Mouse (Mus musculus): ENCODE results near the gene Capn1. TPM values are rescaled to one million over a fixed set of nuclear protein-coding genes. Genes with fewer than 3 reads are reported as not detected.
A peak's percentile ranks its signal among the peaks of the same experiment; 100 is the strongest.

Gene Capn1
- polyA plus RNA-seq, 1 experiment: 110 TPM

DNA sequence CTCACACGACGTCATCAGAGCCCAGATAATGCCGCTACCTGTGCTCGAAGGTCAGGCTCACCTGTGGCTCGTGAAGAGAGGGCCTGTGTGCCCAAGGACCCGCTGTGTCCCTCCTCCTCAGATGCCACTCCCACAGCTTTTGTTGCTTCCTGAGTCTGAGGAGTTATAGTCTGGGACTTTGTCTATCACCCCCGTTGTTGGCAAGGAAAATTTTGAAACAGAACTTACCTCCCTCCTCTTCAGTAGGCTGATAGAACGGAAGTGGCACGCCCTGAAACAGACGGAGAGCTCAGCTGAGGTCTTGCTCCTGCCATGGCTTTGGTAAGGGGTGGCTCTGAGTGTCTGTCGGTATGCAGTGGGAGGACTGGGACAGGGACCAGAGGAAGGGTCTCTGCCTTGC lies 65.5 kb downstream of the Capn1 start:
- H3K4me2 ChIP-seq (ENCODE audit: low read depth): no peak overlapping the region
- H3K79me2 ChIP-seq (ENCODE audit: control insufficient read depth, insufficient read depth): no peaks in the 10 kb centered on the region
- no peak overlapping the region for H3ac ChIP-seq (ENCODE audit: control insufficient read depth, insufficient read length)
- H3K4me3 ChIP-seq: no peak overlapping the region
- H3K36me3 ChIP-seq (ENCODE audit: control insufficient read depth, insufficient read depth): peaks cover 3% of the 10 kb centered on the region
- H3K27me3 ChIP-seq (ENCODE audit: control insufficient read depth, insufficient read depth, insufficient read length): no peaks in the 10 kb centered on the region
- no peak for TF ChIP-seq POLR2AphosphoS2 (IDR thresholded peaks at IDR 0.05; ENCODE audit: insufficient read length, low read depth)
- TF ChIP-seq TCF12 (IDR thresholded peaks at IDR 0.05; ENCODE audit: insufficient read depth, poor library complexity, severe bottlenecking): no peak
- TF ChIP-seq CEBPB (IDR thresholded peaks at IDR 0.05; ENCODE audit: insufficient read depth, poor library complexity, severe bottlenecking): no peak
- TF ChIP-seq SRF (IDR thresholded peaks at IDR 0.05; ENCODE audit: control insufficient read depth, insufficient read length, low read depth): no peak
- TF ChIP-seq MAX (IDR thresholded peaks at IDR 0.05; ENCODE audit: low read depth): no peak

DNA sequence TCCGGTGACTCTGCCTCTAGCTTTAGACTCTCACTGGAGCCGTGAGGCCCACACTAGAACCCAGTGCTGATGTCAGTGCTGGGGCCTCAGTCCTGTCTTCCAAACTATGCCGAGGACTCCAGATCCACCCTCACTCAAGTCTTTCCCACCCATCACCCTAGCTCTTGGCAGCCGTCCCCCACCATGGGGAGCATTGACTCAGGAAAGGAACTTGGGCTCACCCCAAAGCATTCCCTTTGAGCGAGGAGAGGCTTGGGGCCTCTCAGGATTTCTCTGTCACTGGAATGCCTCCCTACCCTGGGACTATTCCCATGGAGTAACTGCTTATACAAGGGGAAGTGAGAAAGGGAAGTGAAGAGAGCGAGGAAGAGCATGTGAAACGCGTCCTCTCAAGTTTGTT lies 69.8 kb downstream of the Capn1 start:
- H3K27me3 ChIP-seq (ENCODE audit: control insufficient read depth, insufficient read depth, insufficient read length): no peaks in the 10 kb centered on the region
- no peak overlapping the region for H3K4me3 ChIP-seq
- peak overlapping the region; percentile 83 for H3K4me2 ChIP-seq (ENCODE audit: low read depth)
- H3K79me2 ChIP-seq (ENCODE audit: control insufficient read depth, insufficient read depth): no peaks in the 10 kb centered on the region
- peaks cover 3% of the 10 kb centered on the region for H3K36me3 ChIP-seq (ENCODE audit: control insufficient read depth, insufficient read depth)
- TF ChIP-seq E2F4 (IDR thresholded peaks at IDR 0.05; ENCODE audit: insufficient read depth): no peak
- TF ChIP-seq CEBPB (IDR thresholded peaks at IDR 0.05; ENCODE audit: insufficient read depth, poor library complexity, severe bottlenecking): no peak
- TF ChIP-seq TCF3 (IDR thresholded peaks at IDR 0.05; ENCODE audit: insufficient read length, low read depth): no peak
- no peak for TF ChIP-seq POLR2A (IDR thresholded peaks at IDR 0.05; ENCODE audit: insufficient read length, low read depth)
- TF ChIP-seq MYOD1 (IDR thresholded peaks at IDR 0.05; ENCODE audit: control insufficient read depth in 1 of 3, insufficient read length in 2 of 3, low read depth in 2 of 3): no peak
- no peak for TF ChIP-seq MAX (IDR thresholded peaks at IDR 0.05; ENCODE audit: low read depth)
- TF ChIP-seq TCF12 (IDR thresholded peaks at IDR 0.05; ENCODE audit: insufficient read depth, poor library complexity, severe bottlenecking): no peak
- no peak for TF ChIP-seq POLR2AphosphoS2 (IDR thresholded peaks at IDR 0.05; ENCODE audit: insufficient read length, low read depth)
- TF ChIP-seq MYOG (IDR thresholded peaks at IDR 0.05; ENCODE audit: control insufficient read depth in 1 of 3, insufficient read depth in 1 of 3, insufficient read length in 2 of 3, low read depth in 2 of 3): no peak
- TF ChIP-seq REST (IDR thresholded peaks at IDR 0.05; ENCODE audit: insufficient read depth, insufficient read length): no peak
- TF ChIP-seq SRF (IDR thresholded peaks at IDR 0.05; ENCODE audit: control insufficient read depth, insufficient read length, low read depth): no peak
- no peak for TF ChIP-seq USF1 (IDR thresholded peaks at IDR 0.05; ENCODE audit: low read depth)
- no peak overlapping the region for H3ac ChIP-seq (ENCODE audit: control insufficient read depth, insufficient read length)

DNA sequence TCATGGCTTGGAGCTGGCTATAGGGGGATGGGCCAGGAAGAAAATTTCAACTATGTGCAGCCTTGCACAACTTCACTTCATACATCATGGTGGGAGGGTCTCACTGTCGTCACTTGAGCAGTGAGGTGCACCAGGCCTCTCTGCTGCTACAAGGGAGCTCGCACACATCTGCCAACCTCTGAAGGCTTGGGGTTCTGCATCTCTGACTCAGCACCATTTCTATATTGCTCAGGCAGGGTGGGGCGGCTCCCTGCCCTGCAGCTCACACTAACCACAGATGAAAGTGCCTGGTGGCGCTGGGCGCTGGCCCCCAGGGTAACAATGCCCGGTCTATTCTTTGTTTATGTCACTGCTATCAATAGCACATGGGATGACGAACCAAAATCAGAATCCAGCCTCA lies 70.7 kb downstream of the Capn1 start:
- Histone ChIP-seq H3K27me3 (ENCODE audit: control insufficient read depth, insufficient read depth, insufficient read length) (no peaks in the 10 kb centered on the region), H3K79me2 (ENCODE audit: control insufficient read depth, insufficient read depth) (no peaks in the 10 kb centered on the region), H3K4me3 (no peak overlapping the region), H3K36me3 (ENCODE audit: control insufficient read depth, insufficient read depth) (peaks cover 3% of the 10 kb centered on the region), H3ac (ENCODE audit: control insufficient read depth, insufficient read length) (no peak overlapping the region), H3K4me2 (ENCODE audit: low read depth) (peak overlapping the region; percentile 83)
- TF ChIP-seq TCF3 (IDR thresholded peaks at IDR 0.05; ENCODE audit: insufficient read length, low read depth) (peak; percentile 1), POLR2AphosphoS2 (IDR thresholded peaks at IDR 0.05; ENCODE audit: insufficient read length, low read depth) (no peak), POLR2A (IDR thresholded peaks at IDR 0.05; ENCODE audit: insufficient read length, low read depth) (peak; percentile 25), MYOD1 (IDR thresholded peaks at IDR 0.05; ENCODE audit: control insufficient read depth in 1 of 3, insufficient read length in 2 of 3, low read depth in 2 of 3) (peak in 1 of 3 experiments; percentile 40), MYOG (IDR thresholded peaks at IDR 0.05; ENCODE audit: control insufficient read depth in 1 of 3, insufficient read depth in 1 of 3, insufficient read length in 2 of 3, low read depth in 2 of 3) (peak in 1 of 3 experiments; percentile 70), CEBPB (IDR thresholded peaks at IDR 0.05; ENCODE audit: insufficient read depth, poor library complexity, severe bottlenecking) (peak; percentile 87), SRF (IDR thresholded peaks at IDR 0.05; ENCODE audit: control insufficient read depth, insufficient read length, low read depth) (no peak)

DNA sequence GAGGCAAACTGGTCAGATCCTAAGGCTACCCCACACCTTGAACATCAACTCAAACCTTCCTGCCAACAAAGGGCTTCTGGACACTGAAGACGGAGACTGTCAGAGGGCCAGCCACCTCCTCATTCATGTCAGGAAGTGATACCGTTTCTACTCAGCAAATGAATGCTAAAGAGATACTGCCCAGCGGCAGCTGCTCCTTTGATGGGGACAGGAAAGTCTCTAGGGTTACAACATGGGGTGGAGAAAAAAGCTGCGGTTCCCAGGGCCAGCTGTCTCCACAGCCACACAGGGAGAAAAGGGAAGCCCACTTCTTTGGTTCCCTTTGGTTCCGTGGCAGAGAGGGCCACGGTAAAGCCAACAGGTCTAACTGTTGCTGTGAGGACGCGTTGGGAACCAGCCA lies 71.6 kb downstream of the Capn1 start:
- no peak for TF ChIP-seq MAX (IDR thresholded peaks at IDR 0.05; ENCODE audit: low read depth)
- TF ChIP-seq USF1 (IDR thresholded peaks at IDR 0.05; ENCODE audit: low read depth): no peak
- TF ChIP-seq TCF12 (IDR thresholded peaks at IDR 0.05; ENCODE audit: insufficient read depth, poor library complexity, severe bottlenecking): peak; percentile 78
- no peak for TF ChIP-seq POLR2AphosphoS2 (IDR thresholded peaks at IDR 0.05; ENCODE audit: insufficient read length, low read depth)
- TF ChIP-seq E2F4 (IDR thresholded peaks at IDR 0.05; ENCODE audit: insufficient read depth): no peak
- no peak for TF ChIP-seq POLR2A (IDR thresholded peaks at IDR 0.05; ENCODE audit: insufficient read length, low read depth)
- peak; percentile 30 to 95 (median 95) for TF ChIP-seq MYOG (IDR thresholded peaks at IDR 0.05; ENCODE audit: control insufficient read depth in 1 of 3, insufficient read depth in 1 of 3, insufficient read length in 2 of 3, low read depth in 2 of 3)
- TF ChIP-seq REST (IDR thresholded peaks at IDR 0.05; ENCODE audit: insufficient read depth, insufficient read length): no peak
- TF ChIP-seq SRF (IDR thresholded peaks at IDR 0.05; ENCODE audit: control insufficient read depth, insufficient read length, low read depth): no peak
- TF ChIP-seq TCF3 (IDR thresholded peaks at IDR 0.05; ENCODE audit: insufficient read length, low read depth): no peak
- peak; percentile 31; the same call in 1 of the 2 replicates for TF ChIP-seq CEBPB (IDR thresholded peaks at IDR 0.05; ENCODE audit: insufficient read depth, poor library complexity, severe bottlenecking)
- TF ChIP-seq MYOD1 (IDR thresholded peaks at IDR 0.05; ENCODE audit: control insufficient read depth in 1 of 3, insufficient read length in 2 of 3, low read depth in 2 of 3): peak; percentile 38 to 88 (median 61)
- Histone ChIP-seq H3K4me2 (ENCODE audit: low read depth) (peak overlapping the region; percentile 83), H3K27me3 (ENCODE audit: control insufficient read depth, insufficient read depth, insufficient read length) (no peaks in the 10 kb centered on the region), H3ac (ENCODE audit: control insufficient read depth, insufficient read length) (no peak overlapping the region), H3K4me3 (no peak overlapping the region), H3K79me2 (ENCODE audit: control insufficient read depth, insufficient read depth) (no peaks in the 10 kb centered on the region), H3K36me3 (ENCODE audit: control insufficient read depth, insufficient read depth) (no peaks in the 10 kb centered on the region)

DNA sequence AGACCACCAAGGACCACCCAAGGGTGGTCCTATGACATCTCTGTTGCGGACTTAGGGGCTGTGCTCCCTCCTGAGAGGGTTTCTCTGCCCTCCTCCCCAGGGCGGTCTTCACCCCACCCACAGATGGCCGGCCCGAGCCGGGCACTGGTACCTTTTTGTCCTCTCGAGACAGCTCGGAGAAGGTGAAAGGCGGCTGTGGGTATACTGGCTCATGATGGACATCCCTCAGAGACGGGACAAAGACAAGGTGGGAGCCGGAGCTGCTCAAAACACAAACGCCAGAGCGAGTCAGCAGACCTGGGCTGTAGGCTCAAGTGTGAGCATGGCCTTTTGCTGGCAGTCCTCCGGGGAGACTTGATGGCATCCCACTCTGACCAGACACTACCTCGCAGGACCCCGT lies 72.3 kb downstream of the Capn1 start:
- H3K36me3 ChIP-seq (ENCODE audit: control insufficient read depth, insufficient read depth): no peaks in the 10 kb centered on the region

More for the DNA sequence above, 72.3 kb downstream of the Capn1 start:
- Histone ChIP-seq H3K4me2 (ENCODE audit: low read depth) (no peak overlapping the region), H3K79me2 (ENCODE audit: control insufficient read depth, insufficient read depth) (no peaks in the 10 kb centered on the region), H3K27me3 (ENCODE audit: control insufficient read depth, insufficient read depth, insufficient read length) (no peaks in the 10 kb centered on the region), H3ac (ENCODE audit: control insufficient read depth, insufficient read length) (no peak overlapping the region), H3K4me3 (no peak overlapping the region)
- TF ChIP-seq MYOD1 (IDR thresholded peaks at IDR 0.05; ENCODE audit: control insufficient read depth in 1 of 3, insufficient read length in 2 of 3, low read depth in 2 of 3): no peak
- TF ChIP-seq E2F4 (IDR thresholded peaks at IDR 0.05; ENCODE audit: insufficient read depth): no peak
- TF ChIP-seq MYOG (IDR thresholded peaks at IDR 0.05; ENCODE audit: control insufficient read depth in 1 of 3, insufficient read depth in 1 of 3, insufficient read length in 2 of 3, low read depth in 2 of 3): no peak
- no peak for TF ChIP-seq CEBPB (IDR thresholded peaks at IDR 0.05; ENCODE audit: insufficient read depth, poor library complexity, severe bottlenecking)
- TF ChIP-seq MAX (IDR thresholded peaks at IDR 0.05; ENCODE audit: low read depth): no peak
- TF ChIP-seq SRF (IDR thresholded peaks at IDR 0.05; ENCODE audit: control insufficient read depth, insufficient read length, low read depth): no peak
- no peak for TF ChIP-seq REST (IDR thresholded peaks at IDR 0.05; ENCODE audit: insufficient read depth, insufficient read length)
- TF ChIP-seq USF1 (IDR thresholded peaks at IDR 0.05; ENCODE audit: low read depth): no peak
- no peak for TF ChIP-seq POLR2AphosphoS2 (IDR thresholded peaks at IDR 0.05; ENCODE audit: insufficient read length, low read depth)
- no peak for TF ChIP-seq TCF3 (IDR thresholded peaks at IDR 0.05; ENCODE audit: insufficient read length, low read depth)
- TF ChIP-seq TCF12 (IDR thresholded peaks at IDR 0.05; ENCODE audit: insufficient read depth, poor library complexity, severe bottlenecking): no peak
- no peak for TF ChIP-seq POLR2A (IDR thresholded peaks at IDR 0.05; ENCODE audit: insufficient read length, low read depth)

All from myocyte (in vitro differentiated cells).